Mouse (Mus musculus) effector memory CD4-positive, alpha-beta T cell, adult 7 months (primary cell): ENCODE measurements around the gene Pdlim1. TPM values are rescaled to one million over a fixed set of nuclear protein-coding genes. Genes with fewer than 3 reads are reported as not detected.

Experiments used
- polyA plus RNA-seq: library from polyadenylated mRNA; unstranded; fragments of 100-300 nt; shearing (Covaris generic); gene quantifications from one replicate; pipeline ENCODE4 v1.2.1, GENCODE M21; 2017

Gene Pdlim1
- polyA plus RNA-seq = 300 TPM

GRCm38 (mm10) chr19:40271308-40271892 lies at the start of gene Pdlim1:
Gene Pdlim1 (minus strand): TSS chr19:40271842.

GRCm38 (mm10) chr19:40187160-40187559 lies 84.5 kb downstream of the Pdlim1 start, which contains the start of gene Cyp2c70:
Gene Cyp2c70 (minus strand): TSS chr19:40187333.

Other genes starting within 250 kb of the Pdlim1 start
- not detected for gene Cyp2c54, start 198.0 kb downstream of the Pdlim1 start, polyA plus RNA-seq
- gene Cyp2c50, start 182.2 kb downstream of the Pdlim1 start, polyA plus RNA-seq = not detected
- gene Cyp2c70, start 84.5 kb downstream of the Pdlim1 start, polyA plus RNA-seq = not detected
- 22.8 TPM for gene Sorbs1, start 241.9 kb upstream of the Pdlim1 start, polyA plus RNA-seq